Mouse (Mus musculus) stomach, postnatal 0 days (tissue): Measurements from ENCODE around the gene Lrrc8c. TPM values are rescaled to one million over a fixed set of nuclear protein-coding genes. Genes with fewer than 3 reads are reported as not detected.
A peak's percentile ranks its signal among the peaks of the same experiment; 100 is the strongest.

Source experiments
- ATAC-seq: fragments of 200-750 bp; cut with Nextera tagmentation; 2 replicates; pipeline ENCODE4 v1.8.0; 2017; ENCODE audit not compliant: low FRiP score, low TSS enrichment
- DNase-seq: peaks from one replicate; pipeline ENCODE4 v3.0.0-alpha.2; 2016; ENCODE audit warnings: low spot score
- H3K27ac ChIP-seq: fragments of 300-500 bp; sonication (generic); replicated peaks from 2 replicates; pipeline ENCODE4 v1.5.1; 2014; ENCODE audit warnings: mild to moderate bottlenecking, control low read depth
- H3K27me3 ChIP-seq: fragments of 300-500 bp; sonication (generic); 2 replicates; pipeline ENCODE4 v1.6.1; 2014; ENCODE audit warnings: low read length; ENCODE audit not compliant: control insufficient read depth, insufficient read depth
- H3K36me3 ChIP-seq: fragments of 300-500 bp; sonication (generic); 2 replicates; pipeline ENCODE4 v1.6.1; 2014; ENCODE audit warnings: low read length, mixed read lengths; ENCODE audit not compliant: control insufficient read depth, insufficient read depth
- H3K4me1 ChIP-seq: fragments of 300-500 bp; sonication (generic); replicated peaks from 2 replicates; pipeline ENCODE4 v1.6.1; 2014; ENCODE audit warnings: antibody characterized with exemption; ENCODE audit not compliant: control insufficient read depth, insufficient read depth
- H3K4me2 ChIP-seq: fragments of 300-500 bp; sonication (generic); replicated peaks from 2 replicates; pipeline ENCODE4 v1.6.1; 2014; ENCODE audit warnings: low read depth, mild to moderate bottlenecking, control low read depth, moderate library complexity
- H3K4me3 ChIP-seq: fragments of 300-500 bp; sonication (generic); 2 replicates; pipeline ENCODE4 v1.5.1; 2014; ENCODE audit warnings: low read depth, low read length, control low read depth
- H3K9ac ChIP-seq: fragments of 300-500 bp; sonication (generic); 2 replicates; pipeline ENCODE4 v1.6.1; 2014; ENCODE audit warnings: mild to moderate bottlenecking, low read length, control low read depth, mixed read lengths
- H3K9me3 ChIP-seq: fragments of 300-500 bp; sonication (generic); 2 replicates; pipeline ENCODE4 v1.6.1; 2016; ENCODE audit warnings: low read length; ENCODE audit not compliant: control insufficient read depth
- CTCF ChIP-seq: IDR thresholded peaks from 2 replicates; pipeline ENCODE4 v1.5.1; 2016; ENCODE audit warnings: antibody characterized with exemption, low read depth, mild to moderate bottlenecking, moderate library complexity
- EP300 ChIP-seq: optimal IDR thresholded peaks from 2 replicates; pipeline ENCODE3; 2016; ENCODE audit warnings: antibody characterized with exemption
- WGBS: fragments of 180-500 bp; shearing (Covaris S2); extraction: QIAGEN DNeasy Blood & Tissue Kit; methylation state at CpG from one replicate; pipeline ENCODE4 v1.1.7; 2014; 5-methylcytosine and 5-hydroxymethylcytosine counted together
- polyA plus RNA-seq: library from polyadenylated mRNA; unstranded; fragments of >200 nt; fragmentation: Nextera tagmentation; extraction: Ambion mirVana; gene quantifications from 2 replicates; pipeline ENCODE4 v1.2.1, GENCODE M21; 2015

The Lrrc8c gene
- polyA plus RNA-seq, 1 experiment from 2014 or later = 7.3 TPM

- Histone ChIP-seq H3K9me3 (no peaks in the 10 kb centered on the region), H3K4me2 (no peak overlapping the region), H3K27me3 (no peaks in the 10 kb centered on the region), H3K36me3 (no peaks in the 10 kb centered on the region), H3K4me1 (no peaks in the 10 kb centered on the region), H3K27ac (no peak overlapping the region), H3K9ac (no peak overlapping the region), H3K4me3 (no peak overlapping the region)
- ATAC-seq = no peak
- DNase-seq = no peak
- TF ChIP-seq EP300 (no peak), CTCF (no peak)
- 84% methylated on average over 5 of the region's 5 CpGs for WGBS
These were observed 55.6 kb downstream of the Lrrc8c start for GRCm38 (mm10) chr5:105574835-105575234.

- H3K4me3 ChIP-seq = no peak overlapping the region
- DNase-seq (no peak), ATAC-seq (no peak)
- H3K27me3 ChIP-seq = no peaks in the 10 kb centered on the region
- no peak overlapping the region for H3K4me2 ChIP-seq
- H3K4me1 ChIP-seq = no peaks in the 10 kb centered on the region
- no peak for TF ChIP-seq EP300
- no peak for TF ChIP-seq CTCF
- H3K27ac ChIP-seq = no peak overlapping the region
- no peaks in the 10 kb centered on the region for H3K9me3 ChIP-seq
- no peaks in the 10 kb centered on the region for H3K36me3 ChIP-seq
- H3K9ac ChIP-seq = no peak overlapping the region
- WGBS = 56% methylated on average over 6 of the region's 6 CpGs
These were observed 56.7 kb downstream of the Lrrc8c start for GRCm38 (mm10) chr5:105575839-105576238.

- WGBS = 53% methylated on average over 10 of the region's 10 CpGs
- no peaks in the 10 kb centered on the region for H3K9me3 ChIP-seq
- no peak overlapping the region for H3K27ac ChIP-seq
- ATAC-seq = no peak
- no peak overlapping the region for H3K4me2 ChIP-seq
- TF ChIP-seq CTCF (no peak), EP300 (no peak)
- DNase-seq = no peak
- no peaks in the 10 kb centered on the region for H3K36me3 ChIP-seq
- no peak overlapping the region for H3K9ac ChIP-seq
- no peak overlapping the region for H3K4me3 ChIP-seq
- H3K4me1 ChIP-seq = no peaks in the 10 kb centered on the region
- no peaks in the 10 kb centered on the region for H3K27me3 ChIP-seq
These were observed 61.7 kb downstream of the Lrrc8c start for GRCm38 (mm10) chr5:105580909-105581308.

- ATAC-seq = no peak
These were observed 66.7 kb downstream of the Lrrc8c start for GRCm38 (mm10) chr5:105585929-105586328.

GRCm38 (mm10) chr5:105586655-105587054 is 67.5 kb downstream of the Lrrc8c start:
- Histone ChIP-seq H3K36me3 (no peaks in the 10 kb centered on the region), H3K4me2 (no peak overlapping the region), H3K9ac (no peak overlapping the region), H3K4me3 (no peak overlapping the region), H3K27ac (0 out of 2 replicates have a peak overlapping the region, but pooled peaks have one; percentile 4), H3K27me3 (no peaks in the 10 kb centered on the region), H3K4me1 (no peaks in the 10 kb centered on the region), H3K9me3 (no peaks in the 10 kb centered on the region)
- DNase-seq = no peak
- peak; percentile 56; the same call in 1 of the 2 replicates for ATAC-seq
- WGBS = 13% methylated on average over 5 of the region's 5 CpGs
- TF ChIP-seq CTCF (no peak), EP300 (no peak)

More at GRCm38 (mm10) chr5:105585929-105586328, 66.7 kb downstream of the Lrrc8c start:
- WGBS = 78% methylated on average over 4 of the region's 4 CpGs
- TF ChIP-seq EP300 = no peak
- no peak for TF ChIP-seq CTCF
- DNase-seq = no peak
- Histone ChIP-seq H3K9me3 (no peaks in the 10 kb centered on the region), H3K9ac (no peak overlapping the region), H3K27me3 (no peaks in the 10 kb centered on the region), H3K4me1 (no peaks in the 10 kb centered on the region), H3K36me3 (no peaks in the 10 kb centered on the region), H3K4me2 (no peak overlapping the region), H3K27ac (0 out of 2 replicates have a peak overlapping the region, but pooled peaks have one; percentile 35), H3K4me3 (no peak overlapping the region)

- Histone ChIP-seq H3K4me3 (no peak overlapping the region), H3K4me1 (no peaks in the 10 kb centered on the region), H3K36me3 (no peaks in the 10 kb centered on the region), H3K27me3 (no peaks in the 10 kb centered on the region), H3K9me3 (no peaks in the 10 kb centered on the region), H3K9ac (no peak overlapping the region), H3K27ac (no peak overlapping the region), H3K4me2 (no peak overlapping the region)
- DNase-seq (no peak), ATAC-seq (no peak)
- TF ChIP-seq CTCF = no peak
- TF ChIP-seq EP300 = no peak
- 74% methylated on average over 6 of the region's 6 CpGs for WGBS
These were observed 68.3 kb downstream of the Lrrc8c start for GRCm38 (mm10) chr5:105587471-105587870.
